Mouse (Mus musculus) testis, postnatal 10 days (tissue): ENCODE results near the gene BC052040.

Experiments used
- DNase-seq: peaks from one replicate; pipeline ENCODE4 v3.0.0; 2021; ENCODE audit warnings: low spot score

BC052040 gene

DNA sequence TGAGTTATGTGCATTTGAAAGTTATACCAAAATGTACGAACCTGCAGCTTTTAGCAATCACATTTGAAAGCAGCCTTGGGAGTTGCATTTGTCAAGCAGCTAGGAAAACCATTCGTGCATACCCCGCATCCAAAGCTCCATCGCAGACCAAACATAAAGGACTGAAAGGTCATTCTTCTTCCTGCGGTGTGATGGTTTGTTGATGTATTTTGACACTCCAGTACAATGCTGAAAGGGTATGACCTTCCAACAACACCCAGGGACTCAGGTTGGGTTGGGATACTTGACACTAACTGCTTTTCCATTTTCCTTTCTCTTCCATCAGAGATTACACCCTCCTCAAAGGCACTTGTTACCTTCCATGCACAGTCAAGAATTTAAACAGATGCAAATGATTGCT lies 121.1 kb downstream of the BC052040 start:
- DNase-seq: no peak

DNA sequence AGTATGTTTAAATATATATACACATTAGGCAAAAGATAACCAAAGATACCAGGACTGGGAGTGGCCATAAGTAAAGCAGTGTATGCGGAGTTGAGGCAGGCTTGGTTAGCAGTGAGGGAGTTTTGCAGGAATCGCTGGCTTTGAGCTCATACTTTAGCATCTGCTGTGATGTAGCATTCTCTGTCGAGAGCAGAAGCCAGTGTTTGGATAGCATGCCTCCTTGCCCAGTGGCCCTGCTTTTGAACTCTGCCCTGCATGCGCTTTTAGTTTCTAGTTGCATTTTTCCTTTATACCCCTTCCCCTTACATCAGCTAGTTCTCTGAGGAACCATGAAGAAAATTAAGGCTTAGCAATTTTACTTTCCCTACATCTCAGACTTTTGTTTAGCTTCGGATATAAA lies 136.0 kb downstream of the BC052040 start:
- DNase-seq: no peak

DNA sequence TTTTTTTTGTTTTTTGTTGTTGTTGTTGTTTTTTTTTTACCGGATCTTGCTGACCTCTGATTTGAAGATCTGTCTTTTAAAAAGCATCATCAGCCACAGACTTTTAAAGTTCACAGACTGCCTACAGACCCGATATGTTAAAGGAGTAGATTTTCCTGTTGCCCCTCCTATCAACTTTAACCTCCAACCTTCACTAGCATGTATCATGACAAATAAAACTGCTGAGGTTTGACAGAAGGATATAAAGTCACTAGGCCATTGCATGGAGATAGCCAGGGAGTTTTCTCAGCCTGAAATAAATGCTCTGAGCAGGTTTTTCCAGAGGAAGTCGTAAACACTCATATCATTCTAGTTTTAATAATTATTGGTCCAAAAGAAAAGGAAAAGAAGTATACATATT lies 136.5 kb downstream of the BC052040 start:
- no peak for DNase-seq

DNA sequence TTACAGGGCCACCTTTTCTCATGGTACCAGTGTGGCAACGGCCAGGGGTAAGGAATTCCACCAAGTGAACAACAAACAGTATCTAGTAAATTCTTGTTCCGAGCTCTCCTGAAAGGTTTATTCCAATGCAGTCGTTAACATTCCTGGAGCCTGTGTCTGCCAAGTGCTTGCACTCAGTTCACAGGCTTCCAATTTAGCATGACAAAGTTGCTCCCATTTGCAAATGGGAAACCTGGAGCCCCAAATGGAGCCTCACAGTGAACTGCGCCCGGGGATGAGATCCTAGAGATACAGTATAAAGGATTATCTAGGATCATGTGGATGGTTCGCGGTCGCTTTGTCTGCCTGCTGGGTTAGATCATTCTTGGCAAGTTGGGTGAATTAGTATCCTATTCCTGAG lies 141.9 kb downstream of the BC052040 start:
- DNase-seq: no peak

DNA sequence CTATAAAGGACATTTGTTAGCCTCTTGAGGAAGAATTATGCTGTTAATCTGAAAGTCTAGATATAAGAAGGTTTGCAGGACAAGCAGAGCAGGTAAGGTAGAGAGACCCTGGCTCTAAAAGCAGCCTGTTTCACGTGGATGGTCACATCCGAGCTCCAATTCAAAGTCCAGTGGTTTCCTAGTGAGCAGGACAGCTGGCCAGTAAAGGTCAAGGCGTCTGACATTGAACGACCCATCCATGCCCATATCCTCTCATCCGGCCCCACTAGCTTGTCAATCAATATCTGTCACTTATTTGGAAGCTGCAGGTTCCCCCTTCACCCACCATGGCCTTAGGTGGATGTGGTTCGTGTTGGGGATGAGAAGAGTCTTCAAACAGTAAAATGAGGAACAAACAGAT lies 142.7 kb downstream of the BC052040 start:
- no peak for DNase-seq

DNA sequence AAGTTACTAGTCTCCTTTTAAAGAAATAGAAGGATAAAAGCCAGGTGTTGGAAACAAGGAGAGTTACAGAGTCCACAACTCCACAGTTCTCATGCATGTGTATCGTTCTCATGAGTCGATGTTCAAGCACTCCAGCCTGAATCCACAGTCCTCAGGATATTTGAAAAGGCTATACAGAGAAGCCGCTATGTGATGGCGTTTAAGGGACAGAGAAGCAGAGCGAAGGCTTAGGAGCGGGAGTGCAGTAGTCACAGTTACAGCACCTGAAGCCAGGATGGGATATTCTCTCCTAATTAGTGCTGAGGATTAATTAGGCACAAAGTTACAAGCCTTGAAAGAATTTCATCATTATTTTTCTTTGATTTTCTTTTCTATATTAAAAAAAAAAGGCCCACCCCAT lies 143.2 kb downstream of the BC052040 start:
- no peak for DNase-seq

DNA sequence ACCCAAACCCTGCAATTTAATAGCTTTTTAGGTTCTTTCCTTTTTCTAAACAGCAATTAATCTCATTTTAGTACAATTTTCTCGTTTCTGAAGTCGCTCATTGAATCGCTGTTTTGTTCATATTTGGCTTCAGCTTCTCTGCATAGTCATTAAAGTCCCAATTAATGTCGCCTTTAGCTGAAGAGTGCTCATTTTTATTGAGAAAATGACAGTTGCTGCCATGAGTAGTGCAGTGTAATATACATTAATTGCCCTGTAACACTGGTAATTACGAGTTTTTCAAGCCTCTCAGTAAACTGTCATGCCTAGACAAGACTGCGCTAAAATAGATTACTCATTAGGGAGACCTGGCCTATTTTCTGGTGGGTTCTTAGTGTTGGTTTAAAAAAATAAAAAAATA lies 144.0 kb downstream of the BC052040 start:
- DNase-seq: no peak

DNA sequence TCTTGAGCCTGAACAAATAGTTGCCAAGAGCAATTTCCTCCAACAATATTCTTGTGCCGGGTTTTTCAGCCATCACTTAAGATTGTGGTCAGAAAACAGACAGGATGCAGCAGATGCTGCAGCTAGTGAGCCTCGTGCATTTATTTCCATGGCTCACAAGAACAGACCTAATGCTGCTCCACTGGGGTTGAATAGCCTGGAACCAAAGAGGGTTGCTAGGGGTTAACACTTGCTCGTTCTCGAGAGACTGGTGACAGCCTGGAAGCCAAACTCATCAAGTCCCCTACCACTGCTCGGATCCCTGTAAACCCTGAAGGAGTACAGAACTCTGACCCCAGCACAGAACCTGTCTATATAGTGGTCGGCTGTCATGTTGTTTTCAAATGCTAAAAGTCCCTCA lies 144.4 kb downstream of the BC052040 start:
- no peak for DNase-seq

DNA sequence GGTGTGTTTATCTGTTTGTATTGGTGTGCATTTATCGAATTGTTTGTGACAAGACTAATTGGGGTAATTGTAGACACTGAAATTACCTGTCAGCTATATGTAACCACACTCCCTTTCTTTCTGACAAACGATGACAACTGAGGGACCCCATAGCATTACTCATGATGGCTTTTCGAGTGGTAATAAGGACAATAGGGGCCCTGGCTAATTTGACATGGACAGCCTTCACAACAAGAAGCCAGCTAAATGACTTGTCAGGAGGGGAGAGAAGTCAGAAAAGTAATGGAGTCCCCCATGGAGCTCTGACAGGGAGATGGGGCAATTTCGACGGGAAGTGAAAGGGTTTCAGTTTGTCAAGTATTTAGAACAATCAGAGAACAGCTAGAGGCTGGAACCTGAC lies 145.3 kb downstream of the BC052040 start:
- DNase-seq: no peak

DNA sequence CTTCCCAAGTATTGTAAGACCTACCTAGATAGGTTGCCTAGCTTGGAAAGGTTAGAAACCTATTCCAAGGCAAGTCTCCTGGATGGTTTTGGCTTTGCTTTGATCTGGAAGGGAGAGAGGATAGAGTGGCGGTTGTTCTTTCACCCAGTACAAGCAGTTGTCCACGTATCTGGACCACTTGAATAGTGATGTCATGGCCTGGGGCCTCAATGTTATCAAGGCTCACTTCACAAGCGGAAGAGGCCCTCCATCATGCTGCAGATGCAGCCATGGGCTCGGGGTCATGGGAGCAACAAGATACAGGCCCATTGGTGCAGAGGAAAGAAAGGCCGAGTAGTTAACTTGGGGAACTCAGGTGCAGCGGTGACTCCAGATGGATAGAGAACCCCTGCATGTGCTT lies 147.1 kb downstream of the BC052040 start:
- no peak for DNase-seq

DNA sequence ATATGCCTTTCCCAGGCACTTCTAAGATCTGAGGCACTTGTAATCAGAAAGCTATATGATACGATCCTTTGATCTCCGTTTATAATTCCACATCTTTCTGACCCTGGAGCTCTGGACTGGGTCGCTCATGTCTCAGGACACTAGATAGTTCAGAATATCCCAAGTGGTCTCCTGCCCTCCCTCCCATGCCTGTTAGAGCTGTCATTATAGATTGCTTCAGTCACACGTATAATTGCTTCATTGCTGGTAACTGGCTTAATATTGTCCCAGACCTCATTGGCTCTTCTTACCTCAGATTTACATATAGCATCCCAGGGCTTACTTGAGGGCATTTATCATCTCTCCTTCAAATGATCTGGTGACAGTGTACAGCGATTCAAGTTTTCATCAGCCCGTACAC lies 149.0 kb downstream of the BC052040 start:
- no peak for DNase-seq

DNA sequence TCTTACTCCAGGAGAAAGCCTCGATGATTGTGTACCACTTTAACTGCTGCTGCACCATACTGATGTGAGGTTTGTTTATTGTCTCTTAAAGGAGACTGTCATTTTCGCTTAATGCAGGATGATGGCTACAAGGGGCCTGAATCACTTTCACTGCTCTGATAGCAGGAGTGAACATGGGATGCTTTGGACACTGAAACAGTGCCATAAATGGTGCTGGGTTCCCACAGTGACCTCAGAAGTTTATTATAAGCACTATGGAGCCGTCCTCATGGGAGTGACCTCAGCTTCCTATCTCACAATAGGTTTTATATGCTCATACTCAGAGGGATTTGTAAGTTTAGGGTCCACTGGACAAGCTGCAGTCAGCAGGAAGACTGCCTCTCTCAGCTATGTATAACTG lies 149.7 kb downstream of the BC052040 start:
- no peak for DNase-seq

DNA sequence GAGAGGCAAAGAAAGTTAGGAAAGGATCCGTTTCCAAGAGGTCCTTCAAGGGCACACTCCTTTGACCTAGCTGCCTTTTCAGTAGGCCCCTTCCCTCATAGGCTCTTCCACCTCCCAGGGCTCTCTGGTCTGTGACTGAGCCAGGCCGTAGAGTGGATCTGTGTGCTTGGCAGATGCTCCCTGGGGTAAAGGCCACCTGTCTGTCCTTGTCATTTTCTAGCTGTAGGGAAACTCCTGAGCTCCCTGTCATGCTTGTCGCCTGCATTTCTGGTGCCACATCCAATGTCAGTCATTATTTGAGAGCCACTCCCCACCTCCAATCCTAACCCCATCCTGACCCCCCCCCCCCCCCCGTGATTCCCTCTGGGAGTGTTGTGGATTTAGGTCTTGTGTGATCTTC lies 151.1 kb downstream of the BC052040 start:
- DNase-seq: no peak

DNA sequence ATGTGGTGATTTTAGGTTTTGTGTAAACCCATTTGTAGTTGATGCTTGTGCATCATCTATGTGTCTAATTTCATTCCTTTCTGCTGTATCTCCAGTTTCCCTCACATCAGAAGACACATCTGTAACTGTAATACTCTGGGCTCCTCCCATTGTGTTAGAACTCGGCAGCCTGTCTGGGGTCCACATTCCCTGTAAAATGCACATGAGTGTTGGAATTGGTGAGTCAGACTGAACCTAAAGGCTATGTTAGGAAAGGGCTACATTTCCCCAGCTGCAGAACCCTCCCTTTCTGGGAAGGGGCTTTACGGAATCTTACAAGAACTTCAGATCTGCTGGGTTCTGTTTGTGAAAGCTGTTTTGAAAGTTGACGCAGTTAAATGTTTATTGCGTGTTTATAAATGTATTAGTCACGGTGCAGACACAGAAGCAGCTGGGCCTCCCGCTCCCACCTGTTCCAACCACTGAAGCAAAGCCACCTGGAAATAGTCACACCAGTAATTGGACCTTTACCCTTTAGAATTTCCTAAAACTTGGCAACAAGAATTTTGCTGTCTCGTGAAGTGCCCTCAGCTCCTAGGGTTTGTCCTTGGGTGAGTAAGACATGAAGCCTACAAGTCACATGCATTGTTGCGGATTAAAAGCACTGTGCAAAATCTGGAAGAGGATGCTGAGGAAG lies 151.6 kb downstream of the BC052040 start:
- DNase-seq: no peak

DNA sequence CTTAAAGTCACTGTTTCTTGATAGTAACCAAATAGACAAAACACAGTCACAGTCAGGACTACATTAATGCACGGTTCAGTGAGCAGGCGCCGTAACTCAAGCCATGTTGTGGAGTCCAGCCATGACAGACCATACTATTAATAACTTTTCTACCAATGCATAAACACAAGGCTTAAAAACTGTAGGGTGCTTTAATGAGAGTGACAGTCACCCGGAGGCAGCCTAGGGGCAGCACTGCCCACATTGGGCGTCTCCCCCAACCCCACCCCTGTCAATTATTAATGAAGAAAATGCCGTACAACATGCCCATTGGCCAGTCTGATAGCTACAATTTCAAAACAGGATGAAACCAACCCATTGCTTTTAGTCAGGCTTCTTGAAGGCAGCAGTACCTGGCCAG lies 153.3 kb downstream of the BC052040 start:
- no peak for DNase-seq

DNA sequence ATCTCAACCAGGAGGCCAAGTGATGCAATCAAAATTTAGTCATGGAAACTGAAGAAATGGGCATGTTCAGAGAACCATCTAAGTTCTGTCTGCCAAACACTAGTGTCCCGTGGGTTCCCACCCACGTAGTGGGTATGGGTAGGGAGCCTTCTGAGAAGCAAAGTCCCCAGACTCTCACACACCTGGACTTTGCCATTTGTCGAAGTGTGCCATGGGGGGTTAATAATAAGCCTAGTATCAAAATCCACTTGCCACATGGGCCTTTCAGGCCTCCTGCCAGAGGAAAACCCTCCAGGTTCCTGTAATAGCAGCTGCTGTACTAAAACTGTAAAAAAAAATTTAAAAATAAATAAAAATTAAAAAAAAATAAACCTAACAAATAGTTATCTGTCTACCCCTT lies 154.9 kb downstream of the BC052040 start:
- DNase-seq: no peak

DNA sequence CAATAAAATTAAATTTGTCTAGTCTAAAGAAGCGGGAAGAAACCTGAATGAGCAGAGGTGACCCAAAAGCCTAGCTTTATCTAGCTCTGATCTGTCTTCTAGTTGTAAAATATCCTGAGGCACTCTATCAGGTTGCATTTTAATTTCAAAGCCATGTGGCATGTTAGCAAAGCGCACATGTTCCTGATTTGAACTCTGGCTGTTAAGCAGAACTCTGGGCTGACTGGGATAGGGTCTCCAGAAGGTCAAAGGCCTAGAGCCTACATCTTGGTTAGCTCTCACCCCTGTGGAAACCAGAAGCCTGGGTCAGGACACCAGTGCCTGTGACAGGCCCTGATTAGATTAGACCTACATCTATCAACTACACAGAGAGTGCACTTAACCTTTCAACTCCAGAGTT lies 156.4 kb downstream of the BC052040 start:
- no peak for DNase-seq

DNA sequence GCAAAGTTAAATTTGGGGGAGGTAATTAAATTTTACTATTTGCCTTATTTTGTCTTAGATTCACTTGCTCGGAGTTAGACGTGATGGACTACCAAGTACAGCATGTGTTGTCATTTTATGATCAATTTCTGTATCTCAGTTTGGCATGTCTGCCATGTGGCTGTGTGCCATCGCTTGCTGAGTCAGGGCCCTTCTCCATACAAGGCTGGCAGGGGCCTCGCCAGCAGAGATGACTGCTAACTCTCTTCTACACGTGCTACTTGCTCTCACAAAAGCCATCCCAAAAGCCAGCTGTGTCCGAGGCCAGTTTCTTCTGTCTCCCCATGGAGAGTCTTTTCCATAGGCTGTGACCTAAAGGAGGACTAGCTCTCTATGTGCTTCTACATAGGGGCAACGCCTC lies 160.5 kb downstream of the BC052040 start:
- DNase-seq: no peak

DNA sequence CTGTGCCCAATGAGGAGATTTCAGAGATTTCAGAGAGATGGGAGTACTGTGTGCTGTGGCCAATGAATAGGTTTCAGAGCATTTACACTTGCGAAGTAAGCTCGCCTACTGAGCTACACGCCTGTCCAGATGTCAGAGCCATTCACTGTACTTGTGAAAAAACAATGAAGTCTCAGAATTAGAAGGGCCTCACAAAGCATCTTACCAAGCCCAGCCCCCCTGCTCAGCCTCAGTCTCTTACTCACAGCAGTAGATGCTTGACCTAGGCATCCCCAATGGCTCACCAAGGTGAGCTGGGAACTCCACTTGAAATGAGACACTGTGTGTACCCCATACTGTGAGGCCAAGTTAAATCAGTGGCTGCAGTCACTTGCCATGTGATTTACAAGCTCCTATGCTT lies 166.1 kb downstream of the BC052040 start:
- no peak for DNase-seq

DNA sequence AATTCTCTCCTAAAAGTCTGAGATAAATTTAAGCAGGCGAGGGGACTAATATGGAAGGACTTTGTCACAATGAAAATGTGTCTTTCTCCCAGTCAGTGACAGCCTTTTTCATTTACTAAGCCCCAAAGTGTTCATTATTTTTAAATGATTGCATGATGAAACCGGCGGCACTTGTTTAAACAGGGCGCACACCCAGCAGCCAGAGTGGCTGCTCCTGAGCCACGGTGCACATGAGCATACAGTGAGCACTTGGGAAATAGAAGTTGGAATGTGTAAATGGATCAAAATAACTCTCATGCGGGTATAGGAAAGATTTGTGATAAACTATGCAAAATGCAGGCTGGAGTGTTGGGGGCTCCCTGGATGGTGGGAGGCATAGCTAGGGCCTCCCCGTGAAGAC lies 169.7 kb downstream of the BC052040 start:
- no peak for DNase-seq

DNA sequence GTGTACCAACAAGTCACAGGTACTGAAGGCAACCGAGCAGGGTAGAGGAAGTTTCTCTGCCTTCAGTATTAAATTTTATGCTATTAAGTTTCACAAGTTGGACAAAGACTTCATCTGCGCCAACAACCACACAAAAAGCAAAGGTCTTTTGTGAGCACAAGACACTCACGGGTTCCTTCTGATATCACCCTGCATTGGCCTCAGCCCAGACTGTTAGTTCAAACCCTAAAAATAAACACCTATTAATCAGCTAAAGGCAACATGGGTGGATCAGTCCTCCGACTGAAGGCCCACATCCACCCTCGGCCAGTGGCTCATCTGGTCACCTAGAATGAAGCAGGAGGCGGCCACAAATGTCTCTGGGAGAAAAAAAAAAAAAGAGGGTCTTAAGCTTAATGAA lies 176.2 kb downstream of the BC052040 start:
- DNase-seq: no peak

DNA sequence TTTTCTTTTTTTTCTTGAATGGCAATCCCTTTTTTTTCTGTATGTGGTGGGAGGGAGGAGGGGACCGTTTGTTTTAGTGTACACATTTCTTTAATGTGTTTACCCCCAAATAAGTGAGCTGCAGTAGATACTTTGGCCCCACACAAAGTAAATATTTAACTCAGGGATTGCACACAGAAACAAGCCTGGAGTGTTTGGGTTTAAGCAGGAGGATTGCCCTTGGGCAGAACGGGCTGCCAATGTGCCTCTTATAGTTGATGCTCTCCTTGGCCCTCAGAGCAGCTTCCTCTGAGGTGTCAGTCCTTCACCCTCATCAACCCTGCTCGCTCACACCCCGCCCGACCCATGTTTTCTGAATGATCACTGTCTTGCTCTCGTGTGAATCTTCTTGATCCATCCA lies 177.0 kb downstream of the BC052040 start:
- no peak for DNase-seq

DNA sequence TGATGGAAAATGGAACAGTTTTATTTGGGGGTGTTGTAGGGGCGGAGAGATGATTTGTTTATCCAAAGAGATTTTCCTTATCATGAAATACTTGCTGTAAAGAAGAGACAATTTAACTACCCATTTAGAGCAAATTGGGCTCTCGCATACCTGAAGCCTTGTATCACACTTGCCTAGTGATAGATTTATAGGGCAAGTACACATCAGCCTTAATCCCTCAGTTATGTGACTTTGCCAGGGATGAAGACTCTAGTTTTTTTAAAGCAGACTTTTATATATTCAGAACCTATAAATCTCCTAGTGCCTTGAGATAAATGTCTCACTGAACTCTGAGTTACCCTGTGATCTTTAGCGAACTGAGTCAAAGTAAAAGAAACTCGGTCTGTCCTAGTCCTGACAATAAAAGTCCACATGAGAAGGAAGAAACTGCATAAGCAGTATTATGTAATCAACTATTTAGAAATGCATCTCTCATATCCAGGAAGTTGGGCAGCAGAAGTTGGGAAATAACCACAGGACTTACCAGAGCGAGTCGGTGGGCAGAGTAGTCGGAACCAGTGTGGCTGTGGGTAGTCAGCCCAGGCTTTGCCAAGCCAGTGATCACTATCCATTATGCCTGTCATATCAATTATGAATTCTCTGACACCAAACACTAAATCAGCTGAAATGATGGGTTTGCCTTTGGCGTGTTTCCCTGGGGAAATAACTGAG lies 183.2 kb downstream of the BC052040 start:
- DNase-seq: no peak
